Comparison of ENCODE assay signal across 28 mouse cellular contexts in genomic region chr15:36680361-36681140, GRCm38 (mm10).
DNase-seq lines count a peak whose midpoint lies in the region; ATAC-seq lines count a peak whose summit lies in the region.
"Had no signal": no experiment of that assay in that cellular context is flagged by ENCODE, and none has a peak within 500 bp of the region (broad histone marks: within the 10 kb centered on the region; RNA-seq: fewer than 3 reads in every experiment).

No protein-coding gene starts in this region.

- DNase-seq in kidney, adult 18-20 months = peak; percentile 39
- DNase-seq in brain, adult 2 months (ENCODE audit: low read depth, low spot score) = peak; percentile 10
- DNase-seq in kidney, postnatal 25 days = peak; percentile 40 to 67
- no peak for DNase-seq in cerebellum, adult 8-10 months
- DNase-seq: adrenal gland, postnatal 25 days; cerebellum, adult 9-10 months; cerebellum, postnatal 36 days; heart, postnatal 36 days; liver; lung, postnatal 36 days; right cerebral cortex, postnatal 4 days; thymus, adult 18-20 months; thymus, postnatal 36 days had no signal

- H3K27ac ChIP-seq in kidney, embryonic 15.5 days = no peak overlapping the region
- no peak overlapping the region for H3K27ac ChIP-seq in midbrain, embryonic 15.5 days
- H3K27ac ChIP-seq: hindbrain, embryonic 12.5 days; hindbrain, postnatal 0 days; intestine, embryonic 15.5 days; liver, embryonic 15.5 days; lung, embryonic 15.5 days; neural tube, embryonic 12.5 days; stomach, postnatal 0 days had no signal

- no peaks in the 10 kb centered on the region for H3K9me3 ChIP-seq in kidney, embryonic 15.5 days (replicated peaks)
- no peaks in the 10 kb centered on the region for H3K9me3 ChIP-seq in midbrain, embryonic 15.5 days
- H3K9me3 ChIP-seq: hindbrain, embryonic 12.5 days; intestine, embryonic 15.5 days; liver, embryonic 15.5 days; lung, embryonic 15.5 days; neural tube, embryonic 12.5 days had no signal

- no peaks in the 10 kb centered on the region for H3K4me1 ChIP-seq in kidney, embryonic 15.5 days
- no peaks in the 10 kb centered on the region for H3K4me1 ChIP-seq in midbrain, embryonic 15.5 days
- H3K4me1 ChIP-seq: hindbrain, embryonic 12.5 days; intestine, embryonic 15.5 days; lung, embryonic 15.5 days; neural tube, embryonic 12.5 days had no signal

- no peak overlapping the region for H3K9ac ChIP-seq in kidney, embryonic 15.5 days
- H3K9ac ChIP-seq in midbrain, embryonic 15.5 days = no peak overlapping the region
- H3K9ac ChIP-seq: hindbrain, embryonic 12.5 days; intestine, embryonic 15.5 days; liver, embryonic 15.5 days; lung, embryonic 15.5 days; neural tube, embryonic 12.5 days had no signal

- no peak overlapping the region for H3K4me2 ChIP-seq in kidney, embryonic 15.5 days
- H3K4me2 ChIP-seq in midbrain, embryonic 15.5 days = no peak overlapping the region
- H3K4me2 ChIP-seq: heart, embryonic 11.5 days; hindbrain, embryonic 12.5 days; intestine, embryonic 15.5 days; liver, embryonic 15.5 days; lung, embryonic 15.5 days; midbrain, embryonic 11.5 days; neural tube, embryonic 12.5 days had no signal

- H3K27me3 ChIP-seq in kidney, embryonic 15.5 days = no peaks in the 10 kb centered on the region
- no peaks in the 10 kb centered on the region for H3K27me3 ChIP-seq in midbrain, embryonic 15.5 days (replicated peaks)
- H3K27me3 ChIP-seq: hindbrain, embryonic 12.5 days; intestine, embryonic 15.5 days; lung, embryonic 15.5 days; neural tube, embryonic 12.5 days had no signal

- no peak overlapping the region for H3K4me3 ChIP-seq in kidney, embryonic 15.5 days (replicated peaks)
- H3K4me3 ChIP-seq in midbrain, embryonic 15.5 days = no peak overlapping the region
- H3K4me3 ChIP-seq: hindbrain, embryonic 12.5 days; intestine, embryonic 15.5 days; liver, embryonic 15.5 days; lung, embryonic 15.5 days; myocyte; neural tube, embryonic 12.5 days had no signal

- no peak for ATAC-seq in kidney, embryonic 15.5 days (replicated peaks; ENCODE audit: low FRiP score)
- ATAC-seq in erythroblast, adult 5-6 weeks (replicated peaks; ENCODE audit: low FRiP score, poor library complexity, severe bottlenecking) = peak; percentile 17; the same call in 1 of the 2 replicates
- no peak for ATAC-seq in midbrain, embryonic 15.5 days (replicated peaks)
- ATAC-seq: CD4-positive, CD25-positive, alpha-beta regulatory T cell, adult 4 months; forebrain, embryonic 16.5 days; hindbrain, postnatal 0 days; intestine, embryonic 15.5 days had no signal

- no peaks in the 10 kb centered on the region for H3K36me3 ChIP-seq in kidney, embryonic 15.5 days
- H3K36me3 ChIP-seq in midbrain, embryonic 15.5 days (replicated peaks) = no peaks in the 10 kb centered on the region
- H3K36me3 ChIP-seq: hindbrain, embryonic 12.5 days; intestine, embryonic 15.5 days; liver, embryonic 15.5 days; lung, embryonic 15.5 days; neural tube, embryonic 12.5 days had no signal

- 73% methylated on average over 11 of the region's 11 CpGs for WGBS in kidney, embryonic 15.5 days
- WGBS in midbrain, embryonic 15.5 days = 89% methylated on average over 11 of the region's 11 CpGs
